Mouse (Mus musculus): ENCODE results near the gene Ifitm7. TPM values are rescaled to one million over a fixed set of nuclear protein-coding genes. Genes with fewer than 3 reads are reported as not detected.
A peak's percentile ranks its signal among the peaks of the same experiment; 100 is the strongest.

The Ifitm7 gene
- polyA plus RNA-seq, 1 experiment from 2014 or later: 0.77 TPM

DNA sequence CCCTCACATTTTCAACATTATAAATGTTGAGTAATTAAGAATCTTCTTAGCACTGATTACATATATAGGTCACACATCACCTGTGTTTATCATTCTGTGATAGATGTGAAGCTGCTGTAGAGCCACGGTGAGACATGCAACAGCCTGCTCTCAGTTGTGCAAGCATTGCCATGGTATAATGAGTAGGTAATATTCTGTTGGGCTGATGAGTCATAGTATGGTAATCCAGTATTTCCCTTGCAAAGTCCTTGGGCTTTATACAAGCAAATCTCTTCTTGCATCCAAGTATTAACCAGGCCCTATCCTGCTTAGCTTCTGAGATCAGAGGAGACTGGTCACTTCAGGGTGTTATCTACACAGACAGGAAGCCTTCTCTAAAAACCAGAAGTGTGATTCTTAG, 17.6 kb downstream of the Ifitm7 start:
- no peak for ATAC-seq (ENCODE audit: low FRiP score, low read depth)
- H3K4me3 ChIP-seq: no peak overlapping the region
- no peaks in the 10 kb centered on the region for H3K9me3 ChIP-seq
- no peak overlapping the region for H3K4me2 ChIP-seq (replicated peaks)
- H3K27ac ChIP-seq: no peak overlapping the region
- no peaks in the 10 kb centered on the region for H3K4me1 ChIP-seq
- no peaks in the 10 kb centered on the region for H3K27me3 ChIP-seq (replicated peaks)
- WGBS: 96% methylated on average over 1 of the region's 1 CpGs
- no peaks in the 10 kb centered on the region for H3K36me3 ChIP-seq
- H3K9ac ChIP-seq: no peak overlapping the region

GRCm38 (mm10) chr16:13962053-13962452, 24.6 kb downstream of the Ifitm7 start:
- Histone ChIP-seq H3K4me3 (no peak overlapping the region), H3K36me3 (no peaks in the 10 kb centered on the region), H3K4me2 (replicated peaks) (no peak overlapping the region), H3K9ac (no peak overlapping the region), H3K27me3 (replicated peaks) (no peaks in the 10 kb centered on the region), H3K27ac (no peak overlapping the region), H3K4me1 (no peaks in the 10 kb centered on the region), H3K9me3 (no peaks in the 10 kb centered on the region)
- no peak for ATAC-seq (ENCODE audit: low FRiP score, low read depth)
- WGBS: 50% methylated on average over 1 of the region's 1 CpGs

DNA sequence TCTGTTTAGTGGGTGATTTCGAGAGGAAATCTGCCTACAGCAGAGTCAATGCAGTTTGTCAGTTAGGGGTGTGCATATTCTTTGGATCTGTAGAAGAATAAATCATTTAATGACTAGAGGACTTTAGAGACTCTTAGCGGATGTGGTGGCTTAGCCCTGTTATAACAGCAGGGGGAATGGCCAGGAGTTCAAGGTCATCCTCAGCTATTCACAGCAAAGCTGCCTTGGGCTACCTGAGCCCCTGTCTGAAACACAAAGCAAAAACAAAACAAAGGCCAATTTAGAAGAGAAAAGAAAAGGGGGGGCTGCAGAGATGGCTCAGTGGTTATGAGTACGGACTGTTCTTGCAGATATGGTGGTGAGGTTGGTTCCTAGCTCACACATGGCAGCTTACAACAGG, 35.4 kb downstream of the Ifitm7 start:
- WGBS: 75% methylated on average over 3 of the region's 3 CpGs
- Histone ChIP-seq H3K27ac (no peak overlapping the region), H3K9ac (no peak overlapping the region), H3K27me3 (replicated peaks) (no peaks in the 10 kb centered on the region), H3K36me3 (no peaks in the 10 kb centered on the region), H3K4me2 (replicated peaks) (no peak overlapping the region), H3K4me1 (no peaks in the 10 kb centered on the region), H3K4me3 (no peak overlapping the region), H3K9me3 (no peaks in the 10 kb centered on the region)
- no peak for ATAC-seq (ENCODE audit: low FRiP score, low read depth)

DNA sequence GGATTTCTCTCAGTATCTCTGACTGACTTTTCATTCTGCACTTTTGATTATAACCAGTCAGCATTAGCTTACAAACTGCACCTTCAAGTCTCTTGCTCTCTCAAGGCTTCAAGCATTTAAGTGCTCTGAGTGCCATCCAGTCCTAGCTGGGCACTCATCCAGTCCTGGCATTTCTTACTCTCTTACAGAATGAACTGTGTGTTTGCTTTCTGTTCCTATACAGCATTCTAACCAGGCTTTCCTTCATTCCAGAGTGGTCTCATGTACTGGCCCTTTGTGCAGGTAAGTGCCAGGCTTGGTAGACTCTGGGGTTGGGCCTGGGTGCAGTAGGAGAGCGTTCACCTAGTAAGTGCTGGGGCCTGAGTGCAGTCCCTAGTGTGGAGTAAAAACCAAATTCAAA, 40.4 kb downstream of the Ifitm7 start:
- Histone ChIP-seq H3K27ac (no peak overlapping the region), H3K36me3 (no peaks in the 10 kb centered on the region), H3K9ac (no peak overlapping the region), H3K9me3 (no peaks in the 10 kb centered on the region), H3K4me3 (no peak overlapping the region), H3K4me1 (no peaks in the 10 kb centered on the region), H3K4me2 (replicated peaks) (no peak overlapping the region), H3K27me3 (replicated peaks) (peaks cover 5% of the 10 kb centered on the region)
- WGBS: 92% methylated on average over 1 of the region's 1 CpGs
- ATAC-seq (ENCODE audit: low FRiP score, low read depth): no peak

DNA sequence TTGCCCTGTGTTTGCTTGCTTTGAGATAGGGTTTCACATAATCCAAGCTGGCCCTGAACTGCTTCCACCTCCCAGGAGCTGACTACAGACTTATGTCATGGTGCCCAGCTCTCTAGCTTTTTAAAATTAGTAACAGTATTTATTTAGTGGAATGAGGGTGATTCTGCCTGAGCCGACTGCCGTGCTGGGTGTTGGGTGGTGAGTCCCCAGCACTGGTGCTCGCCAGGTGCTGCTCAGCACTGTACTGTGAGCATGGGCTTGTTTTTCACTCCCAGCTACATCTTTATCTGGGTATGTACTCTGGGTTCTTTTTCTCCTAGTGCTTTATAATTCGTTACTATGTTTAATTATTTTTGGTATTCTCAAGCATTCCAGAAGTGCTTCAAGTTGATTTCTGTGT, 41.5 kb downstream of the Ifitm7 start:
- Histone ChIP-seq H3K4me1 (peaks cover 8% of the 10 kb centered on the region), H3K27ac (no peak overlapping the region), H3K36me3 (no peaks in the 10 kb centered on the region), H3K9ac (no peak overlapping the region), H3K27me3 (replicated peaks) (peaks cover 13% of the 10 kb centered on the region), H3K4me2 (replicated peaks) (no peak overlapping the region), H3K9me3 (no peaks in the 10 kb centered on the region), H3K4me3 (no peak overlapping the region)
- 86% methylated on average over 4 of the region's 4 CpGs for WGBS
- ATAC-seq (ENCODE audit: low FRiP score, low read depth): no peak

GRCm38 (mm10) chr16:13944752-13945151, 41.9 kb downstream of the Ifitm7 start:
- Histone ChIP-seq H3K4me1 (peaks cover 8% of the 10 kb centered on the region), H3K27me3 (replicated peaks) (peaks cover 13% of the 10 kb centered on the region), H3K4me2 (replicated peaks) (no peak overlapping the region), H3K4me3 (no peak overlapping the region), H3K9ac (no peak overlapping the region), H3K27ac (no peak overlapping the region), H3K9me3 (no peaks in the 10 kb centered on the region), H3K36me3 (no peaks in the 10 kb centered on the region)
- no peak for ATAC-seq (ENCODE audit: low FRiP score, low read depth)
- 87% methylated on average over 5 of the region's 5 CpGs for WGBS

- Histone ChIP-seq H3K9me3 (no peaks in the 10 kb centered on the region), H3K27ac (no peak overlapping the region), H3K4me1 (peaks cover 8% of the 10 kb centered on the region), H3K4me2 (replicated peaks) (no peak overlapping the region), H3K4me3 (no peak overlapping the region), H3K36me3 (no peaks in the 10 kb centered on the region), H3K27me3 (replicated peaks) (peaks cover 13% of the 10 kb centered on the region), H3K9ac (no peak overlapping the region)
- no peak for ATAC-seq (ENCODE audit: low FRiP score, low read depth)
- WGBS: 62% methylated on average over 4 of the region's 4 CpGs
Measured at GRCm38 (mm10) chr16:13944178-13944577, 42.5 kb downstream of the Ifitm7 start.

DNA sequence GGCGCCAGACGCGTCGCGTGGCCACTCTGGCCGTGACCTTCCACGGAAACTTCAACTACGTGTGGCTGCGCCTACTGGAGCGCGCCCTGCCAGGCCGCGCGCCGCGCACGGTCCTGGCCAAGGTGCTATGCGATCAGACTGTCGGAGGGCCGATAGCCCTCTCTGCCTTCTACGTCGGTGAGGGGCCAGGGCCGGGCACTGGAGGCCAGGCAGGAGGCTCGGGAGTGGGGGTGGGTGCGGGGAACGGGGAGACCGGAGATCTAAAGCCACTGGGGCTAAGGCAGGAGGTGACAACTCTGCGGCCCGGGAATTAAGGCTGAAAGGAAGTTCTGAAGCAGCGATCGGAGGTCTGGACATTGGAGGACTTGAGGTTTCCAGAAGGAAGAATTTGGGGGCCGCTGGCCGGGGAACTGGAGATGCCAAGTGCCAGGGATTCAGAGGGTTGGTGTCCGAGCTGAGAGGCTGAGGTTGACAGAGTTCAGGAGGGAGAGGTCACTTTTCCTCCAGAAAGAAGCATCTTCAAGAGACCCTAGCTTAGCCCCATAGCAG, 45.8 kb downstream of the Ifitm7 start:
- Histone ChIP-seq H3K4me3 (peak overlapping the region; percentile 55), H3K9me3 (no peaks in the 10 kb centered on the region), H3K4me1 (peaks cover 8% of the 10 kb centered on the region), H3K4me2 (replicated peaks) (peak overlapping the region; percentile 99), H3K9ac (peak overlapping the region; percentile 68), H3K36me3 (no peaks in the 10 kb centered on the region), H3K27me3 (replicated peaks) (peaks cover 13% of the 10 kb centered on the region), H3K27ac (no peak overlapping the region)
- 3% methylated on average over 34 of the region's 34 CpGs for WGBS
- peak; percentile 81 for ATAC-seq (ENCODE audit: low FRiP score, low read depth)

GRCm38 (mm10) chr16:13940139-13940846, 46.4 kb downstream of the Ifitm7 start:
- H3K27ac ChIP-seq: no peak overlapping the region
- ATAC-seq (ENCODE audit: low FRiP score, low read depth): peak; percentile 98
- peak overlapping the region; percentile 55 for H3K4me3 ChIP-seq
- no peaks in the 10 kb centered on the region for H3K9me3 ChIP-seq
- H3K36me3 ChIP-seq: no peaks in the 10 kb centered on the region
- H3K27me3 ChIP-seq (replicated peaks): peaks cover 13% of the 10 kb centered on the region
- 4% methylated on average over 28 of the region's 28 CpGs for WGBS
- peaks cover 8% of the 10 kb centered on the region for H3K4me1 ChIP-seq
- peak overlapping the region; percentile 68 for H3K9ac ChIP-seq
- peak overlapping the region; percentile 99 for H3K4me2 ChIP-seq (replicated peaks)

Other genes starting within 250 kb of the Ifitm7 start
- gene Rrn3, start 206.2 kb downstream of the Ifitm7 start, polyA plus RNA-seq (2016; fragmentation: Nextera tagmentation; extraction: Ambion mirVana): 139 and 140 TPM in 2 replicates
- 176 and 190 TPM in 2 replicates for gene Ntan1, start 168.0 kb downstream of the Ifitm7 start, polyA plus RNA-seq (2016; fragmentation: Nextera tagmentation; extraction: Ambion mirVana)
- gene Pdxdc1, start 83.8 kb downstream of the Ifitm7 start, polyA plus RNA-seq (2016; fragmentation: Nextera tagmentation; extraction: Ambion mirVana): 74.3 and 75.5 TPM in 2 replicates
- 7.7 and 7.8 TPM in 2 replicates for gene Mpv17l, start 83.7 kb downstream of the Ifitm7 start, polyA plus RNA-seq (2016; fragmentation: Nextera tagmentation; extraction: Ambion mirVana)
- gene 2900011O08Rik, start 284 bp downstream of the Ifitm7 start, polyA plus RNA-seq (2016; fragmentation: Nextera tagmentation; extraction: Ambion mirVana): 55.0 and 62.3 TPM in 2 replicates
- gene Nde1, start 176.4 kb upstream of the Ifitm7 start, polyA plus RNA-seq (2016; fragmentation: Nextera tagmentation; extraction: Ambion mirVana): 94.5 and 98.6 TPM in 2 replicates
- gene Marf1, start 176.5 kb upstream of the Ifitm7 start, polyA plus RNA-seq (2016; fragmentation: Nextera tagmentation; extraction: Ambion mirVana): 12.6 and 17.9 TPM in 2 replicates

Measured in neural tube, embryonic 12.5 days (tissue).